Comparison of ENCODE assay signal across 24 mouse cellular contexts in the genomic region with DNA sequence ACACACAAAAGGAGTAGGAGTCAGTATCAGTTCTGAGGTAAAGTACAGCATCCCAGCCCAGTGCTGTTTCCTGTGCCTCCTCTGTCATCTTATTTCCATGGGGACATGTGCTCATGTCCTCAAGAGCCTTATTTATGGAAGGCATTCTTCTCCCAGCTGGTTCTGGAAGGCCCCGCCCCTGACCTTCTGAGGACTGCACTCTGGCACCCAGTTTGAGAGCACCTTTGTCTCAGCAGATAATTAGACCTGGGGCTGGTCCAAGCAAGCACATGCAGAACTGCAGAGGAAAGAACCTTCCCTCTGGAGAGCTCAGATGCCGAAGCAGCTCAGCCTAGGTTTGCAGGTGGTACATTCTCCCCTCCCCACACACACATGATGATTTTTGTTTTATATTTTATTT. TPM values are rescaled to one million over a fixed set of nuclear protein-coding genes. Genes with fewer than 3 reads are reported as not detected.
A peak's percentile ranks its signal among the peaks of the same experiment; 100 is the strongest.
DNase-seq lines count a peak whose midpoint lies in the region; ATAC-seq lines count a peak whose summit lies in the region.
"Had no signal": no experiment of that assay in that cellular context is flagged by ENCODE, and none has a peak within 500 bp of the region (broad histone marks: within the 10 kb centered on the region; RNA-seq: fewer than 3 reads in every experiment).

No protein-coding gene starts in this region.

- ATAC-seq in kidney, embryonic 16.5 days (ENCODE audit: low FRiP score, low TSS enrichment) = no peak
- ATAC-seq: forebrain, embryonic 13.5 days; forebrain, postnatal 0 days had no signal

- H3K36me3 ChIP-seq in kidney, embryonic 16.5 days (ENCODE audit: insufficient read depth, low read length) = peaks cover 12% of the 10 kb centered on the region

- H3K4me3 ChIP-seq in kidney, embryonic 16.5 days (ENCODE audit: low read length) = no peak overlapping the region
- H3K4me3 ChIP-seq: embryonic facial prominence, embryonic 13.5 days; forebrain, embryonic 13.5 days; heart, embryonic 15.5 days; hindbrain, embryonic 10.5 days; hindbrain, embryonic 15.5 days had no signal

- 0 out of 2 replicates have a peak, but pooled peaks cover 3% of the 10 kb centered on the region for H3K4me1 ChIP-seq in kidney, embryonic 16.5 days (ENCODE audit: insufficient read depth, low read length)
- H3K4me1 ChIP-seq: embryonic facial prominence, embryonic 13.5 days; heart, embryonic 15.5 days; hindbrain, embryonic 10.5 days; hindbrain, embryonic 15.5 days had no signal

- H3K27ac ChIP-seq in kidney, embryonic 16.5 days (ENCODE audit: low read length) = no peak overlapping the region
- H3K27ac ChIP-seq: embryonic facial prominence, embryonic 13.5 days; forebrain, embryonic 13.5 days; heart, embryonic 15.5 days; hindbrain, embryonic 10.5 days; hindbrain, embryonic 15.5 days had no signal

- DNase-seq in kidney, adult 11 months = peak; percentile 18
- peak; percentile 32 for DNase-seq in kidney, adult 9 months
- DNase-seq in kidney, postnatal 10 days = no peak
- peak; percentile 27 for DNase-seq in brain, adult 2 months (ENCODE audit: low read depth, low spot score)
- DNase-seq in kidney, postnatal 25 days = peak; percentile 43 to 45
- DNase-seq in gastrocnemius, postnatal 4 days (ENCODE audit: low spot score in 2 of 2) = no peak
- DNase-seq in urinary bladder, postnatal 14 days (ENCODE audit: low spot score) = no peak
- DNase-seq: adrenal gland, adult 2 months; adrenal gland, postnatal 25 days; cerebellum, adult 11-12 months; cerebellum, adult 9-10 months; cerebellum, postnatal 25 days; forebrain, postnatal 0 days; gastrocnemius, postnatal 14 days; heart, postnatal 14 days had no signal

- WGBS in kidney, embryonic 16.5 days = 87% methylated on average over 2 of the region's 2 CpGs

- H3K4me2 ChIP-seq in kidney, embryonic 16.5 days (replicated peaks; ENCODE audit: low read depth, low read length) = no peak overlapping the region
- H3K4me2 ChIP-seq: embryonic facial prominence, embryonic 13.5 days; forebrain, embryonic 13.5 days; heart, embryonic 11.5 days; heart, embryonic 15.5 days; hindbrain, embryonic 15.5 days had no signal

- no peaks in the 10 kb centered on the region for H3K27me3 ChIP-seq in kidney, embryonic 16.5 days (ENCODE audit: insufficient read depth, low read length)
- H3K27me3 ChIP-seq: embryonic facial prominence, embryonic 13.5 days; forebrain, embryonic 13.5 days; heart, embryonic 15.5 days; hindbrain, embryonic 15.5 days had no signal

- no peaks in the 10 kb centered on the region for H3K9me3 ChIP-seq in kidney, embryonic 16.5 days (ENCODE audit: low read length)
- H3K9me3 ChIP-seq: embryonic facial prominence, embryonic 13.5 days; forebrain, embryonic 13.5 days; heart, embryonic 15.5 days; hindbrain, embryonic 10.5 days; hindbrain, embryonic 15.5 days had no signal

- H3K9ac ChIP-seq in kidney, embryonic 16.5 days (replicated peaks; ENCODE audit: low read length) = no peak overlapping the region
- H3K9ac ChIP-seq: embryonic facial prominence, embryonic 13.5 days; forebrain, embryonic 13.5 days; forebrain, postnatal 0 days; heart, embryonic 15.5 days; hindbrain, embryonic 15.5 days had no signal

RNA-seq across cellular contexts. Expression of a gene that starts 37.4 kb away (rescaled TPM):
- 10.3 and 10.4 TPM in 2 replicates for polyA plus RNA-seq in kidney, embryonic 16.5 days (2015; fragmentation: Nextera tagmentation; extraction: Ambion mirVana)
- 10 to 100 TPM; 16.7 to 19.2 TPM for total RNA-seq in gastrocnemius, postnatal 4 days (2021)

RNA-seq across cellular contexts. Expression of a gene that starts 60.0 kb away (rescaled TPM):
- 0.34 and 0.76 TPM in 2 replicates for polyA plus RNA-seq in kidney, embryonic 16.5 days (2015; fragmentation: Nextera tagmentation; extraction: Ambion mirVana)
- total RNA-seq in gastrocnemius, postnatal 4 days (2021) = not detected
- total RNA-seq: adrenal gland, adult 2 months; adrenal gland, postnatal 25 days; gastrocnemius, adult 18-20 months; gastrocnemius, postnatal 14 days; granulocyte monocyte progenitor cell, adult 5-6 weeks; heart, postnatal 14 days had no signal
- polyA plus RNA-seq: adrenal gland, adult 2 months; forebrain, embryonic 13.5 days had no signal

Comparison
In these comparisons a context has a peak if more than half of its experiments do, and no peak if none do; other contexts are left out.
1. DNase-seq: peak in kidney, adult 11 months (single experiment), kidney, adult 9 months (single experiment), brain, adult 2 months (single experiment) and kidney, postnatal 25 days (2 of 2); none in kidney, postnatal 10 days (single experiment), gastrocnemius, postnatal 4 days (0 of 2) and urinary bladder, postnatal 14 days (single experiment).